Mouse (Mus musculus) CH12.LX (cell line): ENCODE data around the gene Mrtfb. TPM values are rescaled to one million over a fixed set of nuclear protein-coding genes. Genes with fewer than 3 reads are reported as not detected.

Experiments
- DNase-seq: peaks from one replicate; pipeline ENCODE4 v3.0.0-alpha.2; 2013; ENCODE audit errors: extremely low read depth
- H3K27ac ChIP-seq: 2 replicates; pipeline ENCODE4 v1.5.1; 2012; ENCODE audit warnings: low read depth, mild to moderate bottlenecking, control low read depth, moderate library complexity; ENCODE audit not compliant: insufficient read depth
- H3K27me3 ChIP-seq: replicated peaks from 2 replicates; pipeline ENCODE3; 2012; ENCODE audit warnings: inconsistent platforms
- H3K36me3 ChIP-seq, 2 experiments: replicated peaks in 1 of 2; 2 replicates each; pipeline versions ENCODE3 to v1.6.1; 2012; ENCODE audit warnings: inconsistent platforms in 1 of 2, low read length in 1 of 2, mild to moderate bottlenecking in 1 of 2, mixed read lengths in 1 of 2, moderate library complexity in 1 of 2; ENCODE audit not compliant: control insufficient read depth in 1 of 2, insufficient read depth in 1 of 2
- H3K4me1 ChIP-seq, 2 experiments: 2 replicates each; pipeline ENCODE4 v1.6.1; 2012; ENCODE audit warnings: inconsistent platforms in 1 of 2, moderate library complexity in 1 of 2; ENCODE audit not compliant: insufficient read depth in 2 of 2, control insufficient read depth in 1 of 2
- H3K4me2 ChIP-seq: 2 replicates; pipeline ENCODE4 v1.6.1; 2012; ENCODE audit warnings: low read depth, mild to moderate bottlenecking, control low read depth; ENCODE audit not compliant: poor library complexity, insufficient read depth, severe bottlenecking
- H3K4me3 ChIP-seq, 3 experiments: fragments of 150-350 bp in 1 of 3; sonication (generic) in 1 of 3; replicated peaks in 1 of 3; 2 replicates each; pipeline versions ENCODE3 to v1.5.1; 2011 to 2012; ENCODE audit warnings: low read depth in 2 of 3, low read length in 2 of 3, mild to moderate bottlenecking in 2 of 3, moderate library complexity in 2 of 3, control low read depth in 1 of 3, improper control_type of control experiment in 1 of 3, inconsistent platforms in 1 of 3, mixed read lengths in 1 of 3; ENCODE audit not compliant: poor library complexity in 1 of 3
- H3K79me2 ChIP-seq: replicated peaks from 2 replicates; pipeline ENCODE4 v1.6.1; 2012; ENCODE audit warnings: mild to moderate bottlenecking, moderate library complexity; ENCODE audit not compliant: control insufficient read depth, poor library complexity, insufficient read depth, severe bottlenecking; ENCODE audit errors: extremely low read depth
- H3K9ac ChIP-seq: 2 replicates; pipeline ENCODE4 v1.6.1; 2012; ENCODE audit warnings: low read depth, mild to moderate bottlenecking, control low read depth, moderate library complexity; ENCODE audit not compliant: insufficient read depth
- H3K9me3 ChIP-seq: replicated peaks from 2 replicates; pipeline ENCODE3; 2012; ENCODE audit warnings: low read length, inconsistent platforms, mixed read lengths
- BHLHE40 ChIP-seq: IDR thresholded peaks from 2 replicates; pipeline ENCODE4 v1.6.1; 2011; ENCODE audit warnings: mild to moderate bottlenecking, low read depth, low read length, improper control_type of control experiment
- E2F4 ChIP-seq: IDR thresholded peaks from 2 replicates; pipeline ENCODE4 v1.6.1; 2011; ENCODE audit warnings: low read depth, low read length, improper control_type of control experiment; ENCODE audit not compliant: insufficient replicate concordance
- EP300 ChIP-seq: IDR thresholded peaks from 2 replicates; pipeline ENCODE4 v1.6.1; 2011; ENCODE audit warnings: low read length, improper control_type of control experiment
- ETS1 ChIP-seq: conservative IDR thresholded peaks from 2 replicates; pipeline ENCODE4 v1.6.1; 2012; ENCODE audit warnings: low read depth, mild to moderate bottlenecking, inconsistent platforms, low read length, improper control_type of control experiment, moderate library complexity
- GABPA ChIP-seq: IDR thresholded peaks from 2 replicates; pipeline ENCODE4 v1.6.1; 2012; ENCODE audit warnings: low read depth, low read length, improper control_type of control experiment, inconsistent platforms; ENCODE audit not compliant: insufficient replicate concordance
- HCFC1 ChIP-seq: IDR thresholded peaks from 2 replicates; pipeline ENCODE4 v1.6.1; 2012; ENCODE audit warnings: low read depth, mild to moderate bottlenecking, inconsistent platforms, low read length, improper control_type of control experiment
- JUN ChIP-seq: IDR thresholded peaks from 2 replicates; pipeline ENCODE4 v1.6.1; 2011; ENCODE audit warnings: low read depth, mild to moderate bottlenecking, low read length, improper control_type of control experiment, moderate library complexity; ENCODE audit not compliant: insufficient read depth
- JUND ChIP-seq: conservative IDR thresholded peaks from 2 replicates; pipeline ENCODE4 v1.6.1; 2011; ENCODE audit warnings: low read depth, low read length, improper control_type of control experiment
- KAT2A ChIP-seq: IDR thresholded peaks from 2 replicates; pipeline ENCODE4 v1.6.1; 2012; ENCODE audit warnings: low read length, improper control_type of control experiment, inconsistent platforms; ENCODE audit not compliant: insufficient replicate concordance
- MAFK ChIP-seq: IDR thresholded peaks from 2 replicates; pipeline ENCODE4 v1.6.1; 2011; ENCODE audit warnings: low read length, improper control_type of control experiment; ENCODE audit not compliant: insufficient replicate concordance
- MAZ ChIP-seq: IDR thresholded peaks from 2 replicates; pipeline ENCODE4 v1.6.1; 2012; ENCODE audit warnings: low read depth, mild to moderate bottlenecking, inconsistent platforms, low read length, improper control_type of control experiment, moderate library complexity
- MEF2A ChIP-seq: IDR thresholded peaks from 2 replicates; pipeline ENCODE4 v1.6.1; 2014; ENCODE audit warnings: low read depth, mild to moderate bottlenecking, inconsistent platforms, low read length, improper control_type of control experiment, borderline replicate concordance
- MXI1 ChIP-seq: IDR thresholded peaks from 2 replicates; pipeline ENCODE4 v1.6.1; 2011; ENCODE audit warnings: mild to moderate bottlenecking, low read depth, low read length, improper control_type of control experiment
- MYC ChIP-seq: IDR thresholded peaks from 2 replicates; pipeline ENCODE4 v1.6.1; 2011; ENCODE audit warnings: low read depth, mild to moderate bottlenecking, improper control_type of control experiment, low read length
- NRF1 ChIP-seq: IDR thresholded peaks from 2 replicates; pipeline ENCODE4 v1.6.1; 2014; ENCODE audit warnings: low read depth, mild to moderate bottlenecking, inconsistent platforms, low read length, improper control_type of control experiment, moderate library complexity
- PAX5 ChIP-seq: IDR thresholded peaks from 2 replicates; pipeline ENCODE4 v1.6.1; 2012; ENCODE audit warnings: low read length, inconsistent platforms, mixed read lengths
- POLR2A ChIP-seq: IDR thresholded peaks from 2 replicates; pipeline ENCODE4 v1.6.1; 2011; ENCODE audit warnings: low read depth, mild to moderate bottlenecking, improper control_type of control experiment, low read length
- POLR2AphosphoS2 ChIP-seq: IDR thresholded peaks from 2 replicates; pipeline ENCODE4 v1.6.1; 2011; ENCODE audit warnings: low read depth, low read length, improper control_type of control experiment
- SMC3 ChIP-seq: IDR thresholded peaks from 2 replicates; pipeline ENCODE4 v1.6.1; 2011; ENCODE audit warnings: low read depth, low read length, improper control_type of control experiment
- TBP ChIP-seq: conservative IDR thresholded peaks from 2 replicates; pipeline ENCODE4 v1.6.1; 2011; ENCODE audit warnings: low read depth, low read length, improper control_type of control experiment
- TCF12 ChIP-seq: IDR thresholded peaks from 2 replicates; pipeline ENCODE4 v1.6.1; 2014; ENCODE audit warnings: low read depth, mild to moderate bottlenecking, inconsistent platforms, low read length, improper control_type of control experiment
- UBTF ChIP-seq: IDR thresholded peaks from 2 replicates; pipeline ENCODE4 v1.6.1; 2012; ENCODE audit warnings: low read depth, mild to moderate bottlenecking, inconsistent platforms, low read length, improper control_type of control experiment, moderate library complexity
- USF2 ChIP-seq: conservative IDR thresholded peaks from 2 replicates; pipeline ENCODE4 v1.6.1; 2011; ENCODE audit warnings: low read depth, low read length, improper control_type of control experiment
- ZKSCAN1 ChIP-seq: IDR thresholded peaks from 2 replicates; pipeline ENCODE4 v1.6.1; 2012; ENCODE audit warnings: low read depth, inconsistent platforms, low read length, improper control_type of control experiment, borderline replicate concordance
- ZMIZ1 ChIP-seq: IDR thresholded peaks from 2 replicates; pipeline ENCODE4 v1.6.1; 2012; ENCODE audit warnings: low read depth, mild to moderate bottlenecking, inconsistent platforms, low read length, improper control_type of control experiment
- ZNF384 ChIP-seq: IDR thresholded peaks from 2 replicates; pipeline ENCODE4 v1.6.1; 2012; ENCODE audit warnings: low read depth, low read length, improper control_type of control experiment, inconsistent platforms
- dilution Hi-C: fragments of 300-500 bp; cut with MboI; formaldehyde crosslinking; loops from 2 replicates; pipeline ENCODE4 v1.14.3; 2020; ENCODE audit warnings: low sequenced_read_pairs; ENCODE audit not compliant: extremely low pct_unique_long_range_greater_than_20kb, extremely low pct_ligation_motif_present
- in situ Hi-C: fragments of 300-500 bp; cut with MboI; formaldehyde crosslinking; loops from 3 replicates; pipeline ENCODE4 v1.14.3; 2019; ENCODE audit warnings: low sequenced_read_pairs, low pct_ligation_motif_present, low pct_unique_long_range_greater_than_20kb, mixed read lengths
- polyA plus RNA-seq: library from polyadenylated mRNA; unstranded; fragments of >175 nt; gene quantifications from 2 replicates; pipeline ENCODE4 v1.2.1, GENCODE M21; 2012; ENCODE audit warnings: low read depth; ENCODE audit not compliant: insufficient read length
- total RNA-seq, 2 experiments: library from RNA; depleted of rRNA; stranded (reverse); fragments of 300-350 nt in 1 of 2; fragments of >200 nt in 1 of 2; gene quantifications; 2 replicates each; pipeline ENCODE4 v1.2.3; 2012 to 2014

The Mrtfb gene
- total and polyA plus RNA-seq, 3 experiments, result 3.2 to 9.4 (median 4.4) TPM

- no peaks in the 10 kb centered on the region for H3K9me3 ChIP-seq
- no peaks in the 10 kb centered on the region for H3K79me2 ChIP-seq
- TF ChIP-seq HCFC1 (no peak), NRF1 (no peak), POLR2AphosphoS2 (no peak), SMC3 (no peak), PAX5 (no peak), MXI1 (no peak)
- TF ChIP-seq, all 38 proteins: peak for 0
- H3K27ac ChIP-seq, result no peak overlapping the region
- dilution Hi-C loops, result no loop called here
- H3K9ac ChIP-seq, result no peak overlapping the region
- H3K4me2 ChIP-seq, result no peak overlapping the region
- H3K4me3 ChIP-seq, result no peak overlapping the region
- no peaks in the 10 kb centered on the region for H3K4me1 ChIP-seq
- H3K36me3 ChIP-seq, result no peaks in the 10 kb centered on the region
- peaks cover 4% of the 10 kb centered on the region for H3K27me3 ChIP-seq
- DNase-seq, result no peak
- in situ Hi-C loops, result no loop called here
These were observed 199.3 kb downstream of the Mrtfb start for GRCm38 (mm10) chr16:13455560-13455959.

- Histone ChIP-seq H3K36me3 (no peaks in the 10 kb centered on the region), H3K4me2 (no peak overlapping the region), H3K27me3 (peaks cover 4% of the 10 kb centered on the region), H3K4me1 (no peaks in the 10 kb centered on the region; a peak in 1 of 4 replicates), H3K9me3 (no peaks in the 10 kb centered on the region), H3K9ac (no peak overlapping the region), H3K27ac (no peak overlapping the region), H3K79me2 (no peaks in the 10 kb centered on the region), H3K4me3 (no peak overlapping the region)
- no peak for TF ChIP-seq PAX5
- no peak for TF ChIP-seq POLR2A
- TF ChIP-seq ZNF384, result no peak
- no peak for TF ChIP-seq MXI1
- no peak for TF ChIP-seq MEF2A
- TF ChIP-seq TCF12, result no peak
- TF ChIP-seq EP300, result no peak
- no peak for TF ChIP-seq TBP
- no peak for DNase-seq
- in situ Hi-C loops, result no loop called here
- dilution Hi-C loops, result no loop called here
These were observed 202.3 kb downstream of the Mrtfb start for GRCm38 (mm10) chr16:13458556-13458955.

GRCm38 (mm10) chr16:13460071-13460470 lies 203.8 kb downstream of the Mrtfb start:
- TF ChIP-seq ZMIZ1, result no peak
- no peak for TF ChIP-seq UBTF
- no peak for TF ChIP-seq JUN
- TF ChIP-seq TBP, result no peak
- TF ChIP-seq TCF12, result no peak
- TF ChIP-seq ZNF384, result no peak
- TF ChIP-seq PAX5, result no peak
- no peak for TF ChIP-seq USF2
- no peak for TF ChIP-seq SMC3
- TF ChIP-seq MYC, result no peak
- TF ChIP-seq ETS1, result no peak
- no peak for TF ChIP-seq GABPA
- no peak for TF ChIP-seq E2F4
- TF ChIP-seq JUND, result no peak
- TF ChIP-seq KAT2A, result no peak
- TF ChIP-seq ZKSCAN1, result no peak
- no peak for TF ChIP-seq MAFK
- TF ChIP-seq HCFC1, result no peak
- TF ChIP-seq BHLHE40, result no peak
- no peak for TF ChIP-seq MAZ
- H3K27ac ChIP-seq, result no peak overlapping the region
- in situ Hi-C loops, result no loop called here
- no peak overlapping the region for H3K9ac ChIP-seq
- DNase-seq, result no peak
- no peaks in the 10 kb centered on the region; a peak in 1 of 4 replicates for H3K4me1 ChIP-seq
- H3K4me3 ChIP-seq, result no peak overlapping the region
- peaks cover 4% of the 10 kb centered on the region for H3K27me3 ChIP-seq
- H3K79me2 ChIP-seq, result no peaks in the 10 kb centered on the region
- dilution Hi-C loops, result no loop called here
- no peaks in the 10 kb centered on the region for H3K9me3 ChIP-seq
- no peak overlapping the region for H3K4me2 ChIP-seq
- H3K36me3 ChIP-seq, result no peaks in the 10 kb centered on the region
